Mouse (Mus musculus) embryonic facial prominence, embryonic 15.5 days (tissue): ENCODE data around the gene Tomm40. TPM values are rescaled to one million over a fixed set of nuclear protein-coding genes. Genes with fewer than 3 reads are reported as not detected.

Experiments used
- ATAC-seq: fragments of 200-750 bp; cut with Nextera tagmentation; 2 replicates; pipeline ENCODE4 v1.8.0; 2017; ENCODE audit warnings: low read depth, moderate TSS enrichment; ENCODE audit not compliant: insufficient number of reproducible peaks, low FRiP score, low TSS enrichment
- H3K27ac ChIP-seq: fragments of 300-500 bp; sonication (generic); replicated peaks from 2 replicates; pipeline ENCODE4 v1.5.1; 2015; ENCODE audit warnings: mild to moderate bottlenecking, inconsistent platforms
- H3K27me3 ChIP-seq: fragments of 300-500 bp; sonication (generic); 2 replicates; pipeline ENCODE4 v1.6.1; 2015; ENCODE audit warnings: inconsistent platforms
- H3K36me3 ChIP-seq: fragments of 300-500 bp; sonication (generic); 2 replicates; pipeline ENCODE4 v1.6.1; 2015; ENCODE audit warnings: mild to moderate bottlenecking, inconsistent platforms
- H3K4me1 ChIP-seq: fragments of 300-500 bp; sonication (generic); 2 replicates; pipeline ENCODE4 v1.6.1; 2015; ENCODE audit warnings: inconsistent platforms
- H3K4me2 ChIP-seq: fragments of 300-500 bp; sonication (generic); replicated peaks from 2 replicates; pipeline ENCODE4 v1.6.1; 2015; ENCODE audit warnings: mild to moderate bottlenecking, inconsistent platforms
- H3K4me3 ChIP-seq: fragments of 300-500 bp; sonication (generic); replicated peaks from 2 replicates; pipeline ENCODE4 v1.5.1; 2015; ENCODE audit warnings: mild to moderate bottlenecking, inconsistent platforms
- H3K9ac ChIP-seq: fragments of 300-500 bp; sonication (generic); 2 replicates; pipeline ENCODE4 v1.6.1; 2015; ENCODE audit warnings: inconsistent platforms
- H3K9me3 ChIP-seq: fragments of 300-500 bp; sonication (generic); replicated peaks from 2 replicates; pipeline ENCODE4 v1.6.1; 2016; ENCODE audit warnings: inconsistent platforms
- WGBS: fragments of 180-500 bp; shearing (Covaris S2); methylation state at CpG from one replicate; pipeline ENCODE4 v1.1.7; 2015; 5-methylcytosine and 5-hydroxymethylcytosine counted together
- polyA plus RNA-seq: library from polyadenylated mRNA; unstranded; fragments of >200 nt; fragmentation: Nextera tagmentation; extraction: Ambion mirVana; gene quantifications from 2 replicates; pipeline ENCODE4 v1.2.1, GENCODE M21; 2015

The Tomm40 gene
- polyA plus RNA-seq, 1 experiment from 2014 or later = 146 TPM

- Histone ChIP-seq H3K36me3 (peaks cover 39% of the 10 kb centered on the region), H3K4me3 (no peak overlapping the region), H3K9me3 (no peaks in the 10 kb centered on the region), H3K4me2 (no peak overlapping the region; the same call in 1 of the 2 replicates), H3K27me3 (no peaks in the 10 kb centered on the region), H3K27ac (peak overlapping the region; percentile 69), H3K4me1 (peaks cover 29% of the 10 kb centered on the region), H3K9ac (no peak overlapping the region)
- 31% methylated on average over 21 of the region's 22 CpGs for WGBS
- ATAC-seq = no peak
Observed at GRCm38 (mm10) chr7:19701069-19701761, 14.0 kb downstream of the Tomm40 start.

GRCm38 (mm10) chr7:19700299-19701068 lies 14.8 kb downstream of the Tomm40 start:
- WGBS = 53% methylated on average over 12 of the region's 12 CpGs
- Histone ChIP-seq H3K4me2 (no peak overlapping the region; the same call in 1 of the 2 replicates), H3K9me3 (no peaks in the 10 kb centered on the region), H3K4me3 (no peak overlapping the region), H3K27me3 (no peaks in the 10 kb centered on the region), H3K27ac (peak overlapping the region; percentile 66; the same call in 1 of the 2 replicates), H3K9ac (no peak overlapping the region), H3K4me1 (peaks cover 29% of the 10 kb centered on the region), H3K36me3 (peaks cover 40% of the 10 kb centered on the region)
- no peak for ATAC-seq

- Histone ChIP-seq H3K4me2 (no peak overlapping the region), H3K9ac (no peak overlapping the region), H3K27ac (no peak overlapping the region), H3K36me3 (peaks cover 37% of the 10 kb centered on the region), H3K9me3 (no peaks in the 10 kb centered on the region), H3K4me3 (no peak overlapping the region), H3K4me1 (peaks cover 31% of the 10 kb centered on the region), H3K27me3 (no peaks in the 10 kb centered on the region)
- 76% methylated on average over 4 of the region's 4 CpGs for WGBS
- no peak for ATAC-seq
Observed at GRCm38 (mm10) chr7:19699827-19700148, 15.4 kb downstream of the Tomm40 start.

- ATAC-seq = peak; percentile 48
- Histone ChIP-seq H3K9ac (peak within 1 kb of the TSS; percentile 21), H3K27me3 (no peaks in the 10 kb centered on the region), H3K27ac (peak within 1 kb of the TSS; percentile 36), H3K9me3 (no peaks in the 10 kb centered on the region), H3K4me3 (peak within 1 kb of the TSS; percentile 41), H3K4me2 (peak within 1 kb of the TSS; percentile 80), H3K4me1 (peaks cover 34% of the 10 kb centered on the region), H3K36me3 (peaks cover 31% of the 10 kb centered on the region)
- under 1% methylated on average over 20 of the region's 20 CpGs for WGBS
Observed at GRCm38 (mm10) chr7:19698907-19699826, 16.1 kb downstream of the Tomm40 start, which contains the start of gene Apoe. Gene Apoe (minus strand): TSS chr7:19699188.

GRCm38 (mm10) chr7:19697949-19698906 lies 17.0 kb downstream of the Tomm40 start:
- no peak for ATAC-seq
- 2% methylated on average over 28 of the region's 28 CpGs for WGBS
- peak overlapping the region; percentile 41 for H3K4me3 ChIP-seq

GRCm38 (mm10) chr7:19696336-19696873 lies 18.8 kb downstream of the Tomm40 start:
- peaks cover 11% of the 10 kb centered on the region for H3K36me3 ChIP-seq
- WGBS = 89% methylated on average over 34 of the region's 34 CpGs
- no peak for ATAC-seq
- H3K9ac ChIP-seq = no peak overlapping the region
- H3K4me2 ChIP-seq = no peak overlapping the region
- H3K27ac ChIP-seq = no peak overlapping the region
- H3K9me3 ChIP-seq = no peaks in the 10 kb centered on the region
- H3K4me1 ChIP-seq = peaks cover 43% of the 10 kb centered on the region
- no peaks in the 10 kb centered on the region for H3K27me3 ChIP-seq
- no peak overlapping the region for H3K4me3 ChIP-seq

More at GRCm38 (mm10) chr7:19697949-19698906, 17.0 kb downstream of the Tomm40 start:
- H3K27me3 ChIP-seq = no peaks in the 10 kb centered on the region
- peak overlapping the region; percentile 36; the same call in 1 of the 2 replicates for H3K27ac ChIP-seq
- H3K9ac ChIP-seq = peak overlapping the region; percentile 21; the same call in 1 of the 2 replicates
- peaks cover 24% of the 10 kb centered on the region for H3K36me3 ChIP-seq
- peak overlapping the region; percentile 80 for H3K4me2 ChIP-seq
- H3K4me1 ChIP-seq = peaks cover 36% of the 10 kb centered on the region
- H3K9me3 ChIP-seq = no peaks in the 10 kb centered on the region

- 81% methylated on average over 6 of the region's 6 CpGs for WGBS
- no peak overlapping the region for H3K4me2 ChIP-seq
- ATAC-seq = no peak
- no peak overlapping the region for H3K27ac ChIP-seq
- no peak overlapping the region for H3K4me3 ChIP-seq
- H3K27me3 ChIP-seq = no peaks in the 10 kb centered on the region
- H3K36me3 ChIP-seq = peaks cover 9% of the 10 kb centered on the region
- H3K9me3 ChIP-seq = no peaks in the 10 kb centered on the region
- no peak overlapping the region for H3K9ac ChIP-seq
- peaks cover 38% of the 10 kb centered on the region for H3K4me1 ChIP-seq
Observed at GRCm38 (mm10) chr7:19695881-19696280, 19.4 kb downstream of the Tomm40 start.

GRCm38 (mm10) chr7:19695213-19695594 lies 20.0 kb downstream of the Tomm40 start:
- Histone ChIP-seq H3K36me3 (peaks cover 9% of the 10 kb centered on the region), H3K9ac (no peak overlapping the region), H3K27me3 (no peaks in the 10 kb centered on the region), H3K4me3 (no peak overlapping the region), H3K4me1 (peaks cover 35% of the 10 kb centered on the region), H3K4me2 (no peak overlapping the region), H3K27ac (no peak overlapping the region; the same call in 1 of the 2 replicates), H3K9me3 (no peaks in the 10 kb centered on the region)
- no peak for ATAC-seq
- WGBS = 51% methylated on average over 8 of the region's 8 CpGs

- no peak overlapping the region for H3K9ac ChIP-seq
- no peak overlapping the region; the same call in 1 of the 2 replicates for H3K27ac ChIP-seq
Observed at GRCm38 (mm10) chr7:19694336-19695212, 20.7 kb downstream of the Tomm40 start.

More at GRCm38 (mm10) chr7:19694336-19695212, 20.7 kb downstream of the Tomm40 start:
- WGBS = 77% methylated on average over 10 of the region's 10 CpGs
- H3K36me3 ChIP-seq = peaks cover 9% of the 10 kb centered on the region
- no peaks in the 10 kb centered on the region for H3K27me3 ChIP-seq
- H3K4me2 ChIP-seq = no peak overlapping the region
- H3K4me1 ChIP-seq = peaks cover 33% of the 10 kb centered on the region
- ATAC-seq = no peak
- H3K9me3 ChIP-seq = no peaks in the 10 kb centered on the region
- H3K4me3 ChIP-seq = no peak overlapping the region
